13 mouse cellular contexts compared by ENCODE assay signal in the genomic region with DNA sequence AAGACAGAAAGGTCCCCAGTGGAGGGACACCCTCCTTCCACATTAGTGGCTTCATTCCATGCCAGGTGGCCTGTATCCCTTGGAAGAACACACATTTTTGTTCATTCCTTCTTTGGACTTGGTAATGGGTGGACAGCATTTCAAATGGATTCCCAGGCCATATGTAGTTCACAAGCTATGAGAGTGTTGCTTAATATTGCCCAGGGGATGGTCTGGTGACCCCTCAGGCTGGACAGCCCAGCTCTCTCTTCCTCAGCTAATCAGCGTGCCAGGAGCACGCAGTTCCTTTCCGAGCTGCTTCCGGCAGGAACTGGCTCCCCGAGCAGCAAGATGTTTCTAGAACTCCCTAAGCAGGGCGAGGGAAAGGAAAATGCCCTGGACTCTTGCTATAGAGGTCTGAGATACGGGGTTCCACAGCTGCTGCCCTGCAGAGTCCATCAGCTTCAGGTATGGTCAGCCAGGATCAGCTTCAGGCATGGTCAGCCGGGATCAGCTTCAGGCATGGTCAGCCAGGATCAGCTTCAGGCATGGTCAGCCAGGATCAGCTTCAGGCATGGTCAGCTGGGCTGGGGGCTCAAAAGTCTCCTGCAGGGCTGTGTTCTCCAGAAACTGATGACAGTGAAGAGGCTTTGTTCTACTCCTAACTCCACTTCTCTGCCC.
"Had no signal": no experiment of that assay in that cellular context is flagged by ENCODE, and none has a peak within 500 bp of the region (broad histone marks: within the 10 kb centered on the region; RNA-seq: fewer than 3 reads in every experiment).

No protein-coding gene starts in this region.

- H3K36me3 ChIP-seq: limb, embryonic 15.5 days; liver, embryonic 12.5 days; midbrain, embryonic 12.5 days; neural tube, embryonic 13.5 days had no signal

- ATAC-seq: liver, embryonic 12.5 days; midbrain, embryonic 16.5 days had no signal

- H3K9ac ChIP-seq: limb, embryonic 15.5 days; liver, embryonic 12.5 days; midbrain, embryonic 12.5 days; neural tube, embryonic 13.5 days had no signal

- H3K27me3 ChIP-seq: limb, embryonic 15.5 days; liver, embryonic 12.5 days; midbrain, embryonic 12.5 days; neural tube, embryonic 13.5 days had no signal

- H3K9me3 ChIP-seq: limb, embryonic 15.5 days; liver, embryonic 12.5 days; midbrain, embryonic 12.5 days; neural tube, embryonic 13.5 days had no signal

- H3K4me2 ChIP-seq: limb, embryonic 15.5 days; liver, embryonic 12.5 days; midbrain, embryonic 12.5 days; neural tube, embryonic 13.5 days had no signal

- H3K27ac ChIP-seq: layer of hippocampus, adult 2 months; limb, embryonic 15.5 days; liver, embryonic 12.5 days; midbrain, embryonic 12.5 days; neural tube, embryonic 13.5 days had no signal

- H3K4me1 ChIP-seq: liver, embryonic 12.5 days; midbrain, embryonic 12.5 days; neural tube, embryonic 13.5 days had no signal

- H3K4me3 ChIP-seq: layer of hippocampus, adult 2 months; limb, embryonic 15.5 days; liver, embryonic 12.5 days; midbrain, embryonic 12.5 days; neural tube, embryonic 13.5 days had no signal

- DNase-seq: kidney, postnatal 10 days; left cerebral cortex, postnatal 4 days; retina, postnatal 1 day; right cerebral cortex, postnatal 4 days; spleen, adult 18-20 months; thymus, adult 2 months; thymus, postnatal 25 days had no signal
